8 mouse cellular contexts compared by ENCODE assay signal in genomic region chr1:180763828-180764227, GRCm38 (mm10). TPM values are rescaled to one million over a fixed set of nuclear protein-coding genes. Genes with fewer than 3 reads are reported as not detected.
DNase-seq lines count a peak whose midpoint lies in the region; ATAC-seq and TF ChIP-seq lines count a peak whose summit lies in the region.

No protein-coding gene starts in this region.

- no peak for TF ChIP-seq EP300 in liver, postnatal 0 days (IDR thresholded peaks at IDR 0.05; ENCODE audit: low read depth)

- H3K4me1 ChIP-seq in E14TG2a.4 (replicated peaks; ENCODE audit: low read depth, low read length): peaks cover 53% of the 10 kb centered on the region
- H3K4me1 ChIP-seq in forebrain, embryonic 13.5 days: peaks cover 22% of the 10 kb centered on the region
- H3K4me1 ChIP-seq in liver, postnatal 0 days (ENCODE audit: insufficient read depth): peaks cover 27% of the 10 kb centered on the region
- peaks cover 8% of the 10 kb centered on the region; the same call in 1 of the 2 replicates for H3K4me1 ChIP-seq in neural tube, embryonic 14.5 days (ENCODE audit: control insufficient read depth, insufficient read depth, low read length)
- peaks cover 23% of the 10 kb centered on the region for H3K4me1 ChIP-seq in testis, adult 2 months (ENCODE audit: control insufficient read depth, insufficient read depth, low read length)

- H3K27ac ChIP-seq in forebrain, embryonic 13.5 days: no peak overlapping the region
- peak overlapping the region; percentile 77 for H3K27ac ChIP-seq in liver, postnatal 0 days (ENCODE audit: low read depth)
- no peak overlapping the region for H3K27ac ChIP-seq in neural tube, embryonic 14.5 days (ENCODE audit: low read depth, low read length)
- no peak overlapping the region for H3K27ac ChIP-seq in testis, adult 2 months (ENCODE audit: control insufficient read depth, insufficient read depth, low read depth, low read length)

- no peak for TF ChIP-seq POLR2A in testis, adult 2 months (IDR thresholded peaks at IDR 0.05; ENCODE audit: control insufficient read depth, low read depth, low read length)

- peak overlapping the region; percentile 77 for H3K4me2 ChIP-seq in forebrain, embryonic 13.5 days
- peak overlapping the region; percentile 60 for H3K4me2 ChIP-seq in liver, postnatal 0 days (ENCODE audit: low read depth, low read length)
- H3K4me2 ChIP-seq in neural tube, embryonic 14.5 days (ENCODE audit: low read depth, low read length): peak overlapping the region; percentile 80

- peak; percentile 77 for DNase-seq in c-Kit-positive CD71-positive TER-119-positive erythroid progenitor cells, embryonic 14.5 days (ENCODE audit: low spot score)
- DNase-seq in heart, postnatal 14 days: peak; percentile 82 to 89
- peak; percentile 88 for DNase-seq in layer of hippocampus, adult 11-12 months (ENCODE audit: low spot score)
- DNase-seq in liver, postnatal 0 days: peak; percentile 85

- H3K4me3 ChIP-seq in E14TG2a.4 (replicated peaks; ENCODE audit: low read length): peak overlapping the region; percentile 71
- peak overlapping the region; percentile 42 for H3K4me3 ChIP-seq in forebrain, embryonic 13.5 days
- peak overlapping the region; percentile 40 for H3K4me3 ChIP-seq in liver, postnatal 0 days (ENCODE audit: low read depth, low read length)
- H3K4me3 ChIP-seq in neural tube, embryonic 14.5 days (ENCODE audit: low read depth, low read length): peak overlapping the region; percentile 35
- H3K4me3 ChIP-seq in testis, adult 2 months (ENCODE audit: control insufficient read depth, low read depth, low read length): peak overlapping the region; percentile 4

- intact Hi-C loops in heart, postnatal 14 days (cut with DNase I): loop anchor here (1.0 to 2.0 kb wide), 2 partner anchors 44 to 329 kb away; no protein-coding TSS in a partner anchor

- H3K36me3 ChIP-seq in E14TG2a.4 (ENCODE audit: insufficient read depth, low read length): no peaks in the 10 kb centered on the region
- no peaks in the 10 kb centered on the region for H3K36me3 ChIP-seq in forebrain, embryonic 13.5 days (ENCODE audit: poor library complexity, severe bottlenecking)
- H3K36me3 ChIP-seq in liver, postnatal 0 days (replicated peaks; ENCODE audit: insufficient read depth, low read length): no peaks in the 10 kb centered on the region
- H3K36me3 ChIP-seq in neural tube, embryonic 14.5 days (ENCODE audit: control insufficient read depth, insufficient read depth, low read length): no peaks in the 10 kb centered on the region
- H3K36me3 ChIP-seq in testis, adult 2 months (ENCODE audit: control insufficient read depth, insufficient read depth, low read length): no peaks in the 10 kb centered on the region

- H3K27me3 ChIP-seq in E14TG2a.4 (ENCODE audit: insufficient read depth, low read length): peaks cover 59% of the 10 kb centered on the region
- H3K27me3 ChIP-seq in forebrain, embryonic 13.5 days: peaks cover 8% of the 10 kb centered on the region; the same call in 1 of the 2 replicates
- no peaks in the 10 kb centered on the region for H3K27me3 ChIP-seq in liver, postnatal 0 days (ENCODE audit: insufficient read depth, low read length)
- H3K27me3 ChIP-seq in neural tube, embryonic 14.5 days (ENCODE audit: control insufficient read depth, insufficient read depth, low read length): no peaks in the 10 kb centered on the region
- no peaks in the 10 kb centered on the region for H3K27me3 ChIP-seq in testis, adult 2 months (ENCODE audit: control insufficient read depth, insufficient read depth, low read length)

- H3K9ac ChIP-seq in forebrain, embryonic 13.5 days: peak overlapping the region; percentile 66
- peak overlapping the region; percentile 7 for H3K9ac ChIP-seq in liver, postnatal 0 days (replicated peaks)
- H3K9ac ChIP-seq in neural tube, embryonic 14.5 days (replicated peaks; ENCODE audit: low read depth, low read length): peak overlapping the region; percentile 47; the same call in 1 of the 2 replicates

- WGBS in forebrain, embryonic 13.5 days: 3% methylated on average over 11 of the region's 11 CpGs
- 4% methylated on average over 11 of the region's 11 CpGs for whole genome bisulfite sequencing in liver, postnatal 0 days (ENCODE audit: insufficient replicate concordance)
- WGBS in neural tube, embryonic 14.5 days: 0% methylated on average over 11 of the region's 11 CpGs

- peak; percentile 77 for TF ChIP-seq CTCF in E14TG2a.4 (conservative IDR thresholded peaks at IDR 0.05; ENCODE audit: low read length)
- peak; percentile 96 for TF ChIP-seq CTCF in liver, postnatal 0 days (IDR thresholded peaks at IDR 0.05; ENCODE audit: low read depth)
- TF ChIP-seq CTCF in testis, adult 2 months (IDR thresholded peaks at IDR 0.05; ENCODE audit: control insufficient read depth, insufficient read depth, insufficient replicate concordance, low read depth, low read length): peak; percentile 74; the same call in 1 of the 2 replicates

- H3K9me3 ChIP-seq in E14TG2a.4 (ENCODE audit: low read length): no peaks in the 10 kb centered on the region
- no peaks in the 10 kb centered on the region for H3K9me3 ChIP-seq in forebrain, embryonic 13.5 days (replicated peaks)
- H3K9me3 ChIP-seq in liver, postnatal 0 days (ENCODE audit: low read length): no peaks in the 10 kb centered on the region
- no peaks in the 10 kb centered on the region for H3K9me3 ChIP-seq in neural tube, embryonic 14.5 days (ENCODE audit: control insufficient read depth, low read length)

- peak; percentile 84 for ATAC-seq in forebrain, embryonic 13.5 days
- peak; percentile 20 for ATAC-seq in liver, postnatal 0 days
- peak; percentile 87 for ATAC-seq in neural tube, embryonic 14.5 days (ENCODE audit: low read depth)

RNA-seq across cellular contexts. Expression of gene Acbd3, which starts 38.0 kb away (rescaled TPM):
- polyA plus RNA-seq in forebrain, embryonic 13.5 days (2015; fragmentation: Nextera tagmentation; extraction: Ambion mirVana): 19.0 and 19.3 TPM in 2 replicates
- total RNA-seq in heart, postnatal 14 days (2021): 10 to 100 TPM; 24.5 to 25.3 TPM
- polyA plus RNA-seq in liver, postnatal 0 days (2015; fragmentation: Nextera tagmentation; extraction: Ambion mirVana): 7.3 and 7.9 TPM in 2 replicates
- polyA plus RNA-seq in neural tube, embryonic 14.5 days (2014; fragmentation: Nextera tagmentation; extraction: Ambion mirVana): 31.1 and 33.4 TPM in 2 replicates
- polyA plus RNA-seq in testis, adult 2 months (2012; rRNA removed): 14.9 and 17.6 TPM in 2 replicates

RNA-seq across cellular contexts. Expression of gene H3f3a, which starts 49.9 kb away (rescaled TPM):
- polyA plus RNA-seq in forebrain, embryonic 13.5 days (2015; fragmentation: Nextera tagmentation; extraction: Ambion mirVana): 4,035 and 4,414 TPM in 2 replicates
- 100 to 1,000 TPM; 659 to 710 TPM for total RNA-seq in heart, postnatal 14 days (2021)
- 1,306 and 1,327 TPM in 2 replicates for polyA plus RNA-seq in liver, postnatal 0 days (2015; fragmentation: Nextera tagmentation; extraction: Ambion mirVana)
- polyA plus RNA-seq in neural tube, embryonic 14.5 days (2014; fragmentation: Nextera tagmentation; extraction: Ambion mirVana): 3,180 and 3,430 TPM in 2 replicates
- polyA plus RNA-seq in testis, adult 2 months (2012; rRNA removed): 538 and 540 TPM in 2 replicates

Comparison
In these comparisons a context has a peak if more than half of its experiments do, and no peak if none do; other contexts are left out.
1. H3K4me3 ChIP-seq: peak in every context shown above with its lines; median percentile 71 in E14TG2a.4; 42 in forebrain, embryonic 13.5 days; 40 in liver, postnatal 0 days; 35 in neural tube, embryonic 14.5 days; 4 in testis, adult 2 months.
2. ATAC-seq: peak in every context shown above with its lines; median percentile 87 in neural tube, embryonic 14.5 days; 84 in forebrain, embryonic 13.5 days; 20 in liver, postnatal 0 days.
3. H3K9ac ChIP-seq: peak in every context shown above with its lines; median percentile 66 in forebrain, embryonic 13.5 days; 47 in neural tube, embryonic 14.5 days; 7 in liver, postnatal 0 days.